23 mouse cellular contexts compared by ENCODE assay signal in the genomic region with DNA sequence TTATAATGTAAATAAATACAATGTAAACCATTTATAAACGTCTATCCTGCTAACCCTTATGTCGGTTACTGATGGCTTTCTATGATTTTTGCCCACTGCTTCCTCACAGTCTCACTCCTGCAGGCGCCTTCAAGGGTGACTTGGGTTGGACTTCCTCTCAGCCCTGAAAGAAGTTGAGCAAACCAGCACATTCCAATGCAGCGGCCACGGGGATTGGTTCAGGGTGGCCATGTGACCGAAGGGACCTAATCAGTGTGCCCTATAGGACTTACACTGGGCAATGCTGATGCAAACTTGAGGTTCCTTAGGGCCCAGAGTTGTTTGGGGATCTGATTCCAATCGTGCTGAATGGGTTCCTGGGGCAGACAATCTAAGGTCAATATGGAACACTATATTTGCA. TPM values are rescaled to one million over a fixed set of nuclear protein-coding genes. Genes with fewer than 3 reads are reported as not detected.
DNase-seq lines count a peak whose midpoint lies in the region; ATAC-seq and TF ChIP-seq lines count a peak whose summit lies in the region.
"Had no signal": no experiment of that assay in that cellular context is flagged by ENCODE, and none has a peak within 500 bp of the region (broad histone marks: within the 10 kb centered on the region; RNA-seq: fewer than 3 reads in every experiment).

No protein-coding gene starts in this region.

- no peak for DNase-seq in hindbrain, embryonic 10.5 days (ENCODE audit: low spot score)
- DNase-seq in hindbrain, postnatal 0 days (ENCODE audit: low spot score) = no peak
- DNase-seq in midbrain, embryonic 10.5 days (ENCODE audit: low spot score) = no peak
- no peak for DNase-seq in midbrain, postnatal 0 days (ENCODE audit: low spot score)
- DNase-seq in R1 (ENCODE audit: low read depth, low spot score) = peak; percentile 61
- peak; percentile 7 for DNase-seq in naive thymus-derived CD4-positive, alpha-beta T cell, adult 2 months (ENCODE audit: low read depth)
- no peak for DNase-seq in frontal cortex, postnatal 36 days (ENCODE audit: low spot score in 2 of 2)
- DNase-seq: adrenal gland, postnatal 14 days; cerebellum, adult 9-10 months; gastrocnemius, postnatal 14 days; heart, postnatal 4 days; layer of hippocampus, adult 9-11 months; liver, embryonic 13.5 days; lung, adult 2 months; right cerebral cortex, adult 18-20 months; right cerebral cortex, postnatal 4 days had no signal

- WGBS in hindbrain, embryonic 10.5 days = 88% methylated on average over 7 of the region's 7 CpGs
- WGBS in hindbrain, postnatal 0 days = 86% methylated on average over 7 of the region's 7 CpGs
- WGBS in midbrain, embryonic 10.5 days = 87% methylated on average over 7 of the region's 7 CpGs
- 88% methylated on average over 7 of the region's 7 CpGs for WGBS in midbrain, postnatal 0 days

- no peak overlapping the region for H3K4me2 ChIP-seq in hindbrain, postnatal 0 days (ENCODE audit: low read depth, low read length)
- no peak overlapping the region for H3K4me2 ChIP-seq in midbrain, postnatal 0 days (ENCODE audit: low read depth, low read length, poor library complexity, severe bottlenecking)
- H3K4me2 ChIP-seq: heart, embryonic 15.5 days; hindbrain, embryonic 15.5 days; intestine, embryonic 15.5 days; liver, embryonic 13.5 days; midbrain, embryonic 15.5 days had no signal

- no peak for TF ChIP-seq CTCF in hindbrain, postnatal 0 days (IDR thresholded peaks at IDR 0.05; ENCODE audit: low read depth)
- no peak for TF ChIP-seq CTCF in midbrain, postnatal 0 days (IDR thresholded peaks at IDR 0.05)

- peaks cover 4% of the 10 kb centered on the region; the same call in 1 of the 2 replicates for H3K27me3 ChIP-seq in hindbrain, embryonic 10.5 days (ENCODE audit: insufficient read depth, poor library complexity, severe bottlenecking)
- H3K27me3 ChIP-seq in hindbrain, postnatal 0 days (ENCODE audit: insufficient read depth, low read length) = no peaks in the 10 kb centered on the region
- H3K27me3 ChIP-seq in midbrain, embryonic 10.5 days (ENCODE audit: low read depth, poor library complexity, severe bottlenecking) = no peaks in the 10 kb centered on the region
- no peaks in the 10 kb centered on the region for H3K27me3 ChIP-seq in midbrain, postnatal 0 days (ENCODE audit: insufficient read depth, low read length)
- H3K27me3 ChIP-seq: heart, embryonic 15.5 days; hindbrain, embryonic 15.5 days; intestine, embryonic 15.5 days; midbrain, embryonic 15.5 days had no signal

- no peak overlapping the region for H3K9ac ChIP-seq in hindbrain, postnatal 0 days (replicated peaks; ENCODE audit: low read length)
- no peak overlapping the region for H3K9ac ChIP-seq in midbrain, postnatal 0 days (replicated peaks; ENCODE audit: low read length, poor library complexity, severe bottlenecking)
- H3K9ac ChIP-seq: heart, embryonic 15.5 days; hindbrain, embryonic 15.5 days; intestine, embryonic 15.5 days; liver, embryonic 13.5 days; midbrain, embryonic 15.5 days had no signal

- H3K36me3 ChIP-seq in hindbrain, embryonic 10.5 days = peaks cover 58% of the 10 kb centered on the region
- no peaks in the 10 kb centered on the region for H3K36me3 ChIP-seq in hindbrain, postnatal 0 days (ENCODE audit: insufficient read depth, low read length)
- peaks cover 49% of the 10 kb centered on the region for H3K36me3 ChIP-seq in midbrain, embryonic 10.5 days
- H3K36me3 ChIP-seq in midbrain, postnatal 0 days (ENCODE audit: insufficient read depth, low read length) = no peaks in the 10 kb centered on the region
- H3K36me3 ChIP-seq: heart, embryonic 15.5 days; hindbrain, embryonic 15.5 days; intestine, embryonic 15.5 days; liver, embryonic 13.5 days; midbrain, embryonic 15.5 days had no signal

- peaks cover 99% of the 10 kb centered on the region for H3K4me1 ChIP-seq in hindbrain, embryonic 10.5 days (replicated peaks)
- peaks cover 31% of the 10 kb centered on the region for H3K4me1 ChIP-seq in hindbrain, postnatal 0 days (ENCODE audit: insufficient read depth, low read length)
- H3K4me1 ChIP-seq in midbrain, embryonic 10.5 days = peaks cover 97% of the 10 kb centered on the region
- H3K4me1 ChIP-seq in midbrain, postnatal 0 days (ENCODE audit: insufficient read depth, low read length) = peaks cover 7% of the 10 kb centered on the region
- H3K4me1 ChIP-seq: liver, embryonic 13.5 days had no signal

- no peak overlapping the region for H3K4me3 ChIP-seq in hindbrain, embryonic 10.5 days
- H3K4me3 ChIP-seq in hindbrain, postnatal 0 days (ENCODE audit: low read length) = no peak overlapping the region
- no peak overlapping the region for H3K4me3 ChIP-seq in midbrain, embryonic 10.5 days
- no peak overlapping the region for H3K4me3 ChIP-seq in midbrain, postnatal 0 days (ENCODE audit: low read depth, low read length)
- H3K4me3 ChIP-seq: heart, embryonic 15.5 days; hindbrain, embryonic 15.5 days; intestine, embryonic 15.5 days; liver, embryonic 13.5 days; midbrain, embryonic 15.5 days; myocyte had no signal

- no peak for ATAC-seq in hindbrain, postnatal 0 days
- ATAC-seq in midbrain, postnatal 0 days (ENCODE audit: low FRiP score) = no peak
- ATAC-seq: forebrain, embryonic 14.5 days; intestine, embryonic 15.5 days; midbrain, embryonic 15.5 days had no signal

- no peaks in the 10 kb centered on the region for H3K9me3 ChIP-seq in hindbrain, embryonic 10.5 days
- H3K9me3 ChIP-seq in hindbrain, postnatal 0 days (ENCODE audit: low read length) = no peaks in the 10 kb centered on the region
- no peaks in the 10 kb centered on the region for H3K9me3 ChIP-seq in midbrain, embryonic 10.5 days (replicated peaks)
- H3K9me3 ChIP-seq in midbrain, postnatal 0 days (ENCODE audit: low read length) = no peaks in the 10 kb centered on the region
- H3K9me3 ChIP-seq: heart, embryonic 15.5 days; hindbrain, embryonic 15.5 days; intestine, embryonic 15.5 days; liver, embryonic 13.5 days; midbrain, embryonic 15.5 days had no signal

- H3K27ac ChIP-seq in hindbrain, embryonic 10.5 days = peak overlapping the region; percentile 79; the same call in 1 of the 2 replicates
- H3K27ac ChIP-seq in hindbrain, postnatal 0 days = no peak overlapping the region
- 0 out of 2 replicates have a peak overlapping the region, but pooled peaks have one; percentile 18 for H3K27ac ChIP-seq in midbrain, embryonic 10.5 days (replicated peaks)
- no peak overlapping the region for H3K27ac ChIP-seq in midbrain, postnatal 0 days (ENCODE audit: low read depth, low read length)
- H3K27ac ChIP-seq: hindbrain, embryonic 15.5 days; liver, embryonic 13.5 days; midbrain, embryonic 15.5 days had no signal

RNA-seq across cellular contexts. Expression of a gene that starts 59.2 kb away (rescaled TPM):
- 159 and 169 TPM in 2 replicates for polyA plus RNA-seq in hindbrain, embryonic 10.5 days (2016; fragmentation: Nextera tagmentation; extraction: Ambion mirVana)
- 67.1 and 82.8 TPM in 2 replicates for total RNA-seq in hindbrain, postnatal 0 days (2014; rRNA removed)
- polyA plus RNA-seq in hindbrain, postnatal 0 days (2015; fragmentation: Nextera tagmentation; extraction: Ambion mirVana) = 36.2 and 37.2 TPM in 2 replicates
- polyA plus RNA-seq in midbrain, embryonic 10.5 days (2016; fragmentation: Nextera tagmentation; extraction: Ambion mirVana) = 174 and 175 TPM in 2 replicates
- total RNA-seq in midbrain, postnatal 0 days (2014; rRNA removed) = 37.7 and 38.9 TPM in 2 replicates
- polyA plus RNA-seq in midbrain, postnatal 0 days (2015; fragmentation: Nextera tagmentation; extraction: Ambion mirVana) = 21.2 and 24.1 TPM in 2 replicates
- total RNA-seq: megakaryocyte-erythroid progenitor cell, adult 5-6 weeks had no signal

Comparison
In these comparisons a context has a peak if more than half of its experiments do, and no peak if none do; other contexts are left out.
1. H3K27ac ChIP-seq: peak in hindbrain, embryonic 10.5 days (single experiment) and midbrain, embryonic 10.5 days (single experiment); none in hindbrain, postnatal 0 days (single experiment) and midbrain, postnatal 0 days (single experiment).
2. DNase-seq: peak in R1 (single experiment) and naive thymus-derived CD4-positive, alpha-beta T cell, adult 2 months (single experiment); none in hindbrain, embryonic 10.5 days (single experiment), hindbrain, postnatal 0 days (single experiment), midbrain, embryonic 10.5 days (single experiment), midbrain, postnatal 0 days (single experiment) and frontal cortex, postnatal 36 days (0 of 2).